Mouse (Mus musculus): ENCODE results near the gene Megf11. TPM values are rescaled to one million over a fixed set of nuclear protein-coding genes. Genes with fewer than 3 reads are reported as not detected.

Megf11 gene
- polyA plus RNA-seq, 1 experiment from 2014 or later: 5.2 TPM

- WGBS: 41% methylated on average over 7 of the region's 7 CpGs
- peaks cover 46% of the 10 kb centered on the region for H3K4me1 ChIP-seq
These were observed 218.8 kb downstream of the Megf11 start for GRCm38 (mm10) chr9:64604217-64604711.

GRCm38 (mm10) chr9:64605077-64605714 is 219.8 kb downstream of the Megf11 start:
- H3K4me2 ChIP-seq: peak overlapping the region; percentile 34
- WGBS: 33% methylated on average over 14 of the region's 14 CpGs
- H3K27me3 ChIP-seq: peaks cover 55% of the 10 kb centered on the region

More at GRCm38 (mm10) chr9:64604217-64604711, 218.8 kb downstream of the Megf11 start:
- Histone ChIP-seq H3K9ac (no peak overlapping the region), H3K36me3 (ENCODE audit: poor library complexity, severe bottlenecking) (no peaks in the 10 kb centered on the region), H3K27me3 (peaks cover 57% of the 10 kb centered on the region), H3K4me2 (no peak overlapping the region), H3K27ac (peak overlapping the region; percentile 78), H3K4me3 (no peak overlapping the region), H3K9me3 (replicated peaks) (no peaks in the 10 kb centered on the region)
- peak; percentile 72 for ATAC-seq

GRCm38 (mm10) chr9:64605735-64606349 is 220.4 kb downstream of the Megf11 start:
- peaks cover 58% of the 10 kb centered on the region for H3K4me1 ChIP-seq
- peak; percentile 83 for ATAC-seq
- no peak overlapping the region for H3K4me3 ChIP-seq
- peak overlapping the region; percentile 78 for H3K27ac ChIP-seq
- H3K27me3 ChIP-seq: peaks cover 53% of the 10 kb centered on the region
- H3K9ac ChIP-seq: no peak overlapping the region
- H3K4me2 ChIP-seq: peak overlapping the region; percentile 34
- 2% methylated on average over 13 of the region's 13 CpGs for WGBS
- no peaks in the 10 kb centered on the region for H3K36me3 ChIP-seq (ENCODE audit: poor library complexity, severe bottlenecking)
- H3K9me3 ChIP-seq (replicated peaks): no peaks in the 10 kb centered on the region

More at GRCm38 (mm10) chr9:64605077-64605714, 219.8 kb downstream of the Megf11 start:
- peak overlapping the region; percentile 78 for H3K27ac ChIP-seq
- H3K4me1 ChIP-seq: peaks cover 55% of the 10 kb centered on the region
- no peaks in the 10 kb centered on the region for H3K36me3 ChIP-seq (ENCODE audit: poor library complexity, severe bottlenecking)
- no peak overlapping the region for H3K9ac ChIP-seq
- no peaks in the 10 kb centered on the region for H3K9me3 ChIP-seq (replicated peaks)
- peak; percentile 43 for ATAC-seq
- no peak overlapping the region for H3K4me3 ChIP-seq

- 68% methylated on average over 1 of the region's 1 CpGs for WGBS
- H3K27ac ChIP-seq: peak overlapping the region; percentile 78; the same call in 1 of the 2 replicates
These were observed 221.6 kb downstream of the Megf11 start for GRCm38 (mm10) chr9:64607049-64607448.

DNA sequence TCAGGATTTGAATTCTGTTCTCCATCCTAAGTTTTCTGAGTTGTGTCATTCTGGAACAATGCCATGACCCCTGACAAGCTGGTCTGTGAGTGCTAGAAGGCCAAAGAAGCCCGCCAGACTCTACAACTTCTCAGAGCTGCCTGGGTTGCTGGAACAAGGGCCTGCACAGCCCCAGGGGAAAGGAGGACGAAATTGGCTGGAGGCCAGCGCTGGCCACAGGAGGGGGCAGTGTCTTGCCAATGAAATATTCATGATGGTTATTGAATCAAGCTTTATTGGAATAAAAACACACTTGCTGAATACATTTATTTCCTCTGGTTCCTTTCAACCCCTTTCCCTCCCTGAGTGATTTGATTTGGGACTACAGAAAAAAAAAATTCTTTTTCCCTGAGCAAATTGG is 224.1 kb downstream of the Megf11 start:
- no peaks in the 10 kb centered on the region for H3K9me3 ChIP-seq (replicated peaks)
- no peak overlapping the region for H3K4me2 ChIP-seq
- ATAC-seq: peak; percentile 34; the same call in 1 of the 2 replicates
- H3K9ac ChIP-seq: no peak overlapping the region
- no peak overlapping the region for H3K4me3 ChIP-seq
- 0 out of 2 replicates have a peak overlapping the region, but pooled peaks have one; percentile 37 for H3K27ac ChIP-seq
- 10% methylated on average over 3 of the region's 3 CpGs for WGBS
- peaks cover 42% of the 10 kb centered on the region for H3K27me3 ChIP-seq
- H3K4me1 ChIP-seq: peaks cover 77% of the 10 kb centered on the region
- H3K36me3 ChIP-seq (ENCODE audit: poor library complexity, severe bottlenecking): no peaks in the 10 kb centered on the region

More at GRCm38 (mm10) chr9:64607049-64607448, 221.6 kb downstream of the Megf11 start:
- no peak overlapping the region for H3K4me2 ChIP-seq
- H3K4me1 ChIP-seq: peaks cover 70% of the 10 kb centered on the region
- ATAC-seq: no peak
- no peak overlapping the region for H3K9ac ChIP-seq
- H3K36me3 ChIP-seq (ENCODE audit: poor library complexity, severe bottlenecking): no peaks in the 10 kb centered on the region
- peaks cover 62% of the 10 kb centered on the region for H3K27me3 ChIP-seq
- no peak overlapping the region for H3K4me3 ChIP-seq
- no peaks in the 10 kb centered on the region for H3K9me3 ChIP-seq (replicated peaks)

- peaks cover 49% of the 10 kb centered on the region for H3K4me1 ChIP-seq
- peaks cover 58% of the 10 kb centered on the region for H3K27me3 ChIP-seq
- 3% methylated on average over 7 of the region's 7 CpGs for WGBS
- H3K4me3 ChIP-seq: no peak overlapping the region
- peak overlapping the region; percentile 78 for H3K27ac ChIP-seq
- no peaks in the 10 kb centered on the region for H3K36me3 ChIP-seq (ENCODE audit: poor library complexity, severe bottlenecking)
- H3K9ac ChIP-seq: peak overlapping the region; percentile 12; the same call in 1 of the 2 replicates
- no peaks in the 10 kb centered on the region for H3K9me3 ChIP-seq (replicated peaks)
- H3K4me2 ChIP-seq: peak overlapping the region; percentile 45
- peak; percentile 84 for ATAC-seq
These were observed 226.9 kb downstream of the Megf11 start for GRCm38 (mm10) chr9:64612121-64612983.

- H3K27ac ChIP-seq: peak overlapping the region; percentile 78; the same call in 1 of the 2 replicates
- H3K9ac ChIP-seq: no peak overlapping the region
- no peak overlapping the region for H3K4me3 ChIP-seq
- no peaks in the 10 kb centered on the region for H3K9me3 ChIP-seq (replicated peaks)
- H3K36me3 ChIP-seq (ENCODE audit: poor library complexity, severe bottlenecking): no peaks in the 10 kb centered on the region
- peaks cover 46% of the 10 kb centered on the region for H3K4me1 ChIP-seq
- H3K27me3 ChIP-seq: peaks cover 53% of the 10 kb centered on the region
- 26% methylated on average over 7 of the region's 7 CpGs for WGBS
- peak overlapping the region; percentile 45 for H3K4me2 ChIP-seq
- ATAC-seq: peak; percentile 45; the same call in 1 of the 2 replicates
These were observed 227.7 kb downstream of the Megf11 start for GRCm38 (mm10) chr9:64612984-64613649.

DNA sequence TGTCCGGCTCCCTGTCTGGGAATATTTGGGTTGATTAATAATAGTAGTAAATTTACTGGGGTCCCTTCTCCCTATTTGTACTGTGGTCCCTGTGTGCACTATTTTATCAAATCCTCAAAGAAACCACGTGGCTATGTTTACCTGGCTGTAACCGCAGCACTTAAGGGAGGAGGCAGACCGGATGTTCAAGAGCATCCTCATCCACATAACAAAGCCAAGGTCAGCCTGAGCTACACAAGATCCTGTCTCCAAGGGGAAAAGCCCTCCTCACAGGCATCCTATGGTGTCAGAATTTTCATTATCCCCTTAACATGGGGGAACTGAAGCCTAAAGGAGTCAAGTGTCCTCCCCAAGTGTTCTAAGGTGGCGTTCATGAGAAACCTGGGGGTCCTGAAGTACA is 232.0 kb downstream of the Megf11 start:
- WGBS: 61% methylated on average over 5 of the region's 5 CpGs

GRCm38 (mm10) chr9:64618433-64618832 is 233.0 kb downstream of the Megf11 start:
- H3K9me3 ChIP-seq (replicated peaks): no peaks in the 10 kb centered on the region
- 85% methylated on average over 3 of the region's 3 CpGs for WGBS
- no peak overlapping the region for H3K27ac ChIP-seq
- no peaks in the 10 kb centered on the region for H3K36me3 ChIP-seq (ENCODE audit: poor library complexity, severe bottlenecking)
- H3K27me3 ChIP-seq: peaks cover 42% of the 10 kb centered on the region
- no peak overlapping the region for H3K4me3 ChIP-seq
- H3K4me2 ChIP-seq: no peak overlapping the region
- H3K4me1 ChIP-seq: peaks cover 25% of the 10 kb centered on the region
- no peak overlapping the region for H3K9ac ChIP-seq
- no peak for ATAC-seq

More for the DNA sequence above, 232.0 kb downstream of the Megf11 start:
- no peak for ATAC-seq
- Histone ChIP-seq H3K4me2 (no peak overlapping the region), H3K27me3 (peaks cover 42% of the 10 kb centered on the region), H3K36me3 (ENCODE audit: poor library complexity, severe bottlenecking) (no peaks in the 10 kb centered on the region), H3K27ac (no peak overlapping the region), H3K9ac (no peak overlapping the region), H3K4me3 (no peak overlapping the region), H3K4me1 (peaks cover 32% of the 10 kb centered on the region), H3K9me3 (replicated peaks) (no peaks in the 10 kb centered on the region)

- peaks cover 40% of the 10 kb centered on the region for H3K27me3 ChIP-seq
- H3K4me3 ChIP-seq: no peak overlapping the region
- no peak overlapping the region for H3K27ac ChIP-seq
- 71% methylated on average over 10 of the region's 10 CpGs for WGBS
- H3K4me2 ChIP-seq: no peak overlapping the region
- no peak overlapping the region for H3K9ac ChIP-seq
- ATAC-seq: no peak
- no peaks in the 10 kb centered on the region for H3K36me3 ChIP-seq (ENCODE audit: poor library complexity, severe bottlenecking)
- H3K4me1 ChIP-seq: peaks cover 26% of the 10 kb centered on the region
- no peaks in the 10 kb centered on the region for H3K9me3 ChIP-seq (replicated peaks)
These were observed 234.0 kb downstream of the Megf11 start for GRCm38 (mm10) chr9:64619440-64619839.

- H3K36me3 ChIP-seq (ENCODE audit: poor library complexity, severe bottlenecking): no peaks in the 10 kb centered on the region
- H3K27ac ChIP-seq: no peak overlapping the region
- WGBS: 67% methylated on average over 8 of the region's 8 CpGs
- no peak overlapping the region for H3K4me3 ChIP-seq
- H3K9ac ChIP-seq: no peak overlapping the region
- H3K4me2 ChIP-seq: no peak overlapping the region
- peaks cover 31% of the 10 kb centered on the region for H3K27me3 ChIP-seq
- no peaks in the 10 kb centered on the region for H3K9me3 ChIP-seq (replicated peaks)
- peaks cover 30% of the 10 kb centered on the region for H3K4me1 ChIP-seq
- no peak for ATAC-seq
These were observed 235.2 kb downstream of the Megf11 start for GRCm38 (mm10) chr9:64620596-64620995.

Measured in forebrain, embryonic 13.5 days (tissue).